Mouse (Mus musculus): ENCODE data around the gene Kctd4. TPM values are rescaled to one million over a fixed set of nuclear protein-coding genes. Genes with fewer than 3 reads are reported as not detected.
"Not testable (repeated sequence)": the region's sequence is repeated elsewhere in the genome, so short reads cannot be mapped to it uniquely, and the experiment has no call there.

Gene Kctd4
- 10 to 100 TPM; 12.5 to 15.5 TPM for total RNA-seq (2021)

GRCm38 (mm10) chr14:75954766-75955165 lies at the start of gene Kctd4:
Kctd4 (plus strand) TSS chr14:75955009.
- intact Hi-C loops (cut with DNase I) = no loop called here
- no peak for DNase-seq (ENCODE audit: low spot score in 2 of 2)

GRCm38 (mm10) chr14:75906931-75907330 lies 47.9 kb upstream of the Kctd4 start:
- intact Hi-C loops (cut with DNase I) = no loop called here
- no peak for DNase-seq (ENCODE audit: low spot score in 2 of 2)

- intact Hi-C loops (cut with DNase I) = no loop called here
- no peak for DNase-seq (ENCODE audit: low spot score in 2 of 2)
These were observed 42.8 kb upstream of the Kctd4 start for GRCm38 (mm10) chr14:75911968-75912367.

- intact Hi-C loops (cut with DNase I) = no loop called here
- DNase-seq (ENCODE audit: low spot score in 2 of 2) = no peak
These were observed 42.1 kb upstream of the Kctd4 start for GRCm38 (mm10) chr14:75912665-75913064.

GRCm38 (mm10) chr14:75923314-75924052 lies 31.3 kb upstream of the Kctd4 start:
- intact Hi-C loops (cut with DNase I) = no loop called here
- no peak for DNase-seq (ENCODE audit: low spot score in 2 of 2)

- DNase-seq (ENCODE audit: low spot score in 2 of 2); intact Hi-C loops (cut with DNase I): not testable (repeated sequence)
These were observed 25.1 kb upstream of the Kctd4 start for GRCm38 (mm10) chr14:75929713-75930112.

GRCm38 (mm10) chr14:75931266-75931665 lies 23.5 kb upstream of the Kctd4 start:
- no peak for DNase-seq (ENCODE audit: low spot score in 2 of 2)
- intact Hi-C loops (cut with DNase I) = no loop called here

- DNase-seq (ENCODE audit: low spot score in 2 of 2) = no peak
- intact Hi-C loops (cut with DNase I) = no loop called here
These were observed 20.4 kb upstream of the Kctd4 start for GRCm38 (mm10) chr14:75934359-75934758.

GRCm38 (mm10) chr14:75937714-75938113 lies 17.1 kb upstream of the Kctd4 start:
- intact Hi-C loops (cut with DNase I) = no loop called here
- DNase-seq (ENCODE audit: low spot score in 2 of 2) = no peak

GRCm38 (mm10) chr14:75941500-75941899 lies 13.3 kb upstream of the Kctd4 start:
- DNase-seq (ENCODE audit: low spot score in 2 of 2) = no peak
- intact Hi-C loops (cut with DNase I) = no loop called here

- intact Hi-C loops (cut with DNase I) = no loop called here
- DNase-seq (ENCODE audit: low spot score in 2 of 2) = no peak
These were observed 12.4 kb upstream of the Kctd4 start for GRCm38 (mm10) chr14:75942365-75942764.

GRCm38 (mm10) chr14:75947674-75948073 lies 7.1 kb upstream of the Kctd4 start:
- intact Hi-C loops (cut with DNase I) = no loop called here
- no peak for DNase-seq (ENCODE audit: low spot score in 2 of 2)

GRCm38 (mm10) chr14:75953011-75953410 lies 1.8 kb upstream of the Kctd4 start:
- DNase-seq (ENCODE audit: low spot score in 2 of 2) = no peak
- intact Hi-C loops (cut with DNase I) = no loop called here

GRCm38 (mm10) chr14:75962250-75962649 lies 7.4 kb downstream of the Kctd4 start:
- DNase-seq (ENCODE audit: low spot score in 2 of 2) = peak; percentile 80 to 82
- intact Hi-C loops (cut with DNase I) = loop anchor here (2.0 to 10.0 kb wide), 4 partner anchors 49 to 453 kb away; partner anchors contain the start of genes Gtf2f2 and Tsc22d1

GRCm38 (mm10) chr14:75963215-75963614 lies 8.4 kb downstream of the Kctd4 start:
- intact Hi-C loops (cut with DNase I) = loop anchor here (2.0 to 10.0 kb wide), 4 partner anchors 48 to 452 kb away; partner anchors contain the start of genes Gtf2f2 and Tsc22d1
- DNase-seq (ENCODE audit: low spot score in 2 of 2) = peak; percentile 27 to 33

GRCm38 (mm10) chr14:75964000-75964399 lies 9.2 kb downstream of the Kctd4 start:
- intact Hi-C loops (cut with DNase I) = loop anchor here (2.0 to 10.0 kb wide), 4 partner anchors 47 to 451 kb away; partner anchors contain the start of genes Gtf2f2 and Tsc22d1
- no peak for DNase-seq (ENCODE audit: low spot score in 2 of 2)

- intact Hi-C loops (cut with DNase I) = loop anchor here (5.0 to 10.0 kb wide), 3 partner anchors 67 to 450 kb away; partner anchors contain the start of gene Tsc22d1
- no peak for DNase-seq (ENCODE audit: low spot score in 2 of 2)
These were observed 9.6 kb downstream of the Kctd4 start for GRCm38 (mm10) chr14:75964433-75964832.

- DNase-seq (ENCODE audit: low spot score in 2 of 2) = no peak
- intact Hi-C loops (cut with DNase I) = loop anchor here (5.0 to 10.0 kb wide), 2 partner anchors 110 to 448 kb away; partner anchors contain the start of gene Tsc22d1
These were observed 12.5 kb downstream of the Kctd4 start for GRCm38 (mm10) chr14:75967291-75967690.

- DNase-seq (ENCODE audit: low spot score in 2 of 2) = no peak
- intact Hi-C loops (cut with DNase I) = no loop called here
These were observed 21.3 kb downstream of the Kctd4 start for GRCm38 (mm10) chr14:75976107-75976506.

GRCm38 (mm10) chr14:75981231-75981630 lies 26.4 kb downstream of the Kctd4 start:
- DNase-seq (ENCODE audit: low spot score in 2 of 2) = no peak

GRCm38 (mm10) chr14:75983891-75984290 lies 29.1 kb downstream of the Kctd4 start:
- intact Hi-C loops (cut with DNase I) = no loop called here
- no peak for DNase-seq (ENCODE audit: low spot score in 2 of 2)

More at GRCm38 (mm10) chr14:75981231-75981630, 26.4 kb downstream of the Kctd4 start:
- intact Hi-C loops (cut with DNase I) = no loop called here

Data from left cerebral cortex, postnatal 36 days (tissue).